Mouse (Mus musculus): ENCODE results near the gene Rcor1. TPM values are rescaled to one million over a fixed set of nuclear protein-coding genes. Genes with fewer than 3 reads are reported as not detected.

Gene Rcor1
- 9.1 TPM for polyA plus RNA-seq (2014; fragmentation: Illumina TruSeq; extraction: RNeasy Lipid Tissue Mini Kit (QIAGEN cat#74804); ENCODE audit: low read depth, low replicate concordance)

DNA sequence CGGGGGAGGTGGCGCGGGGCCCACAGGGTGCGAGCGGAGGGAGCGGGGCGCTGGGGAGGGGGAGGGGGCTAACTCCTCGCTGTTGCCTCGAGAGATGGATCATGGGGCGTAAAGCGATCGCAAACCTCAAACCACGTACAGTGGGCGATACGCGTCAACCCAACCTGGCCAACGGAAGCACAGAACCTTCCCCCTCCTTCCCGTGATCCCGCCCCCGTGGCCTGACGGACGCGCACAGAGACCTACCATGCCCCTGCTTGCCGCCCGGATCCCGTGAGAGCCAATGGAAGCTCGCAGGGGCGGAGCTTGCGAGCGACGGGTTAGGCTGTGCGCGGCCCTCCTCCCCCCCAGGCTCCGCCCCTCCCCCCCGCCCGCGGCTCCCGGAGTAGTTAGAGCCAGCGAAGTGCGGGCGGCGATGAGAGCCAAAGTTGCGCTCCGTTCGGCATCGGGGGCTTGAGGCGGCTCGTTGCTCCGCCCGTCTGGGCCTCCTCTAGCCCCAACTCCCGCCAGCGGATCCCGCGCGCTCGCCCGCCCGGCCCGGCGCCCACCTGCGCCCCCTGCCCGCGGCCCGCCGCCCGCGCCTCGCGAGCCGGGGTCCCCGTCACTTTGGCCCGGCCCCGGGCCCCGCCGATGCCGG lies at the start of gene Rcor1:
Gene Rcor1 (plus strand): TSS at position 376 of the 637 bp plus-strand sequence.

Other genes starting within 250 kb of the Rcor1 start
- not detected for gene Mok, start 198.4 kb upstream of the Rcor1 start, polyA plus RNA-seq (2014; fragmentation: Illumina TruSeq; extraction: RNeasy Lipid Tissue Mini Kit (QIAGEN cat#74804); ENCODE audit: low read depth, low replicate concordance)
- 4.6 TPM for gene Zfp839, start 189.1 kb upstream of the Rcor1 start, polyA plus RNA-seq (2014; fragmentation: Illumina TruSeq; extraction: RNeasy Lipid Tissue Mini Kit (QIAGEN cat#74804); ENCODE audit: low read depth, low replicate concordance)
- 19.4 TPM for gene Cinp, start 150.2 kb upstream of the Rcor1 start, polyA plus RNA-seq (2014; fragmentation: Illumina TruSeq; extraction: RNeasy Lipid Tissue Mini Kit (QIAGEN cat#74804); ENCODE audit: low read depth, low replicate concordance)
- 2.1 TPM for gene Tecpr2, start 150.1 kb upstream of the Rcor1 start, polyA plus RNA-seq (2014; fragmentation: Illumina TruSeq; extraction: RNeasy Lipid Tissue Mini Kit (QIAGEN cat#74804); ENCODE audit: low read depth, low replicate concordance)
- not detected for gene Ankrd9, start 60.3 kb upstream of the Rcor1 start, polyA plus RNA-seq (2014; fragmentation: Illumina TruSeq; extraction: RNeasy Lipid Tissue Mini Kit (QIAGEN cat#74804); ENCODE audit: low read depth, low replicate concordance)
- gene Traf3, start 127.0 kb downstream of the Rcor1 start, polyA plus RNA-seq (2014; fragmentation: Illumina TruSeq; extraction: RNeasy Lipid Tissue Mini Kit (QIAGEN cat#74804); ENCODE audit: low read depth, low replicate concordance) = 2.4 TPM
- not detected for gene 4930595D18Rik, start 145.1 kb downstream of the Rcor1 start, polyA plus RNA-seq (2014; fragmentation: Illumina TruSeq; extraction: RNeasy Lipid Tissue Mini Kit (QIAGEN cat#74804); ENCODE audit: low read depth, low replicate concordance)
- gene Amn, start 231.7 kb downstream of the Rcor1 start, polyA plus RNA-seq (2014; fragmentation: Illumina TruSeq; extraction: RNeasy Lipid Tissue Mini Kit (QIAGEN cat#74804); ENCODE audit: low read depth, low replicate concordance) = not detected